Mouse (Mus musculus): Measurements from ENCODE around the gene Gm20388. TPM values are rescaled to one million over a fixed set of nuclear protein-coding genes. Genes with fewer than 3 reads are reported as not detected.
"Not testable (repeated sequence)": the region's sequence is repeated elsewhere in the genome, so short reads cannot be mapped to it uniquely, and the experiment has no call there.

Gene Gm20388
- polyA plus RNA-seq, 1 experiment from 2014 or later, result not detected

DNA sequence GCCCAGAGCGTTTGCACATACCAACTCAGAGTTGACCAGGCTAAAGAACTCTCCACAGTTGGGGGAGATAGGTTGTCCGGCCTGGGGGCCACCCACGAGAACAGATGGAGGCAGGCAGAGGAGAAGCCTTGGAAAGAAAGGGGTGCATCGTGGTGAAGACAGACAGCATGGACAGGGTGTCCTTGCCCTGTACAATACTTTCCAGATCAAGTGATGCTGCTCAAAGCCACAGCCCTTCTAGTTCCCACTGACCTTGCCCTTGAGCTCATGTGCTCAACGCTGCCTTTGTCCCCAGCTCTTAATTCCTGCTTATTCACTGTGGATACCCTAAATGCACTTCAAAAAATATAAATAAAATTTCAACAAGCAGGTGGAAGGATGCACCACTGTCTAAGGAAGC, 3363.8 kb downstream of the Gm20388 start:
- Histone ChIP-seq H3K9ac (no peak overlapping the region), H3K4me3 (no peak overlapping the region), H3K9me3 (no peaks in the 10 kb centered on the region), H3K4me2 (no peak overlapping the region), H3K36me3 (peaks cover 42% of the 10 kb centered on the region), H3K27me3 (no peaks in the 10 kb centered on the region), H3K27ac (no peak overlapping the region), H3K4me1 (no peaks in the 10 kb centered on the region)
- ATAC-seq (ENCODE audit: insufficient number of reproducible peaks, insufficient read depth, low FRiP score, low TSS enrichment, low read depth), result no peak
- WGBS, result 83% methylated on average over 5 of the region's 5 CpGs

DNA sequence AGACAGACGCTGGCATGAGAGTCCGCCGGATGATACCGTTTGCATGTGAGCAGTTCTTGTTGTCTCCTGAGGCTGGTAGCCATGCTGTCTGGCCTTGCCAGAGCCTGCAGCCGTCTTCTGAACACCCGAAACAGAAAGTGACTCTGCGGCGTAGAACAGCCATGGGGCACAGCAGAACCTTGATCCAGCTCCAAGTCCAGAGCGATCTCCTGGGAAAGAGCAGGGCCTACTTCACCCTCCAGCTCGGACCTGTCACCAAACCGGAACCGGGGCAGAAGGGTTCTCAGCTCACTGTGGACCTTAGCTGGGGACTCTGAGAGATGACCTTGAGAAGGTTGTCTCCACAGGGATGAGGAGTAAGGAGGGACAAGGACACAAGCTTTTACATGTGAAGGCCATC, 3364.5 kb downstream of the Gm20388 start:
- no peaks in the 10 kb centered on the region for H3K9me3 ChIP-seq
- no peak for ATAC-seq (ENCODE audit: insufficient number of reproducible peaks, insufficient read depth, low FRiP score, low TSS enrichment, low read depth)
- H3K27ac ChIP-seq, result no peak overlapping the region
- H3K9ac ChIP-seq, result no peak overlapping the region
- H3K27me3 ChIP-seq, result no peaks in the 10 kb centered on the region
- 93% methylated on average over 12 of the region's 12 CpGs for whole genome bisulfite sequencing
- H3K4me2 ChIP-seq, result no peak overlapping the region
- peaks cover 38% of the 10 kb centered on the region for H3K36me3 ChIP-seq
- no peak overlapping the region for H3K4me3 ChIP-seq
- H3K4me1 ChIP-seq, result no peaks in the 10 kb centered on the region

DNA sequence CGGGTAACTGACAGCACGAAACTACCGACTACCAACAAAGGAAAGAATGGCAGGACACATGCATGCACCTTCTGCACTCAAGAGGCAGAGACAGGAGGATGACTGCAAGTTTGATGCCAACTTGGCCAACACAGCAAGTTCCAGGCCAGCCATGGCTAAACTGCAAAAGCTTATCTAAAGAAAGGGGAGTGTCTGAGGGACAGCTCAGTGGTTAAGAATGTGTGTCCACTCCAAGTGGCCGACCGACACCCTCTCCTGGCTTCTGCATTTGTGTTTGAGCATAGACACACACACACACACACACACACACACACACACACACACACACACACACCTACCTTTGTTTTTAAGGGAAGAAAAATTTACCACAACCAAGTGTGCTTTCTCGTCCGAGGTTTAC, 3367.8 kb downstream of the Gm20388 start:
- no peak for ATAC-seq (ENCODE audit: insufficient number of reproducible peaks, insufficient read depth, low FRiP score, low TSS enrichment, low read depth)
- no peaks in the 10 kb centered on the region for H3K9me3 ChIP-seq
- H3K9ac ChIP-seq, result no peak overlapping the region
- H3K4me1 ChIP-seq, result no peaks in the 10 kb centered on the region
- no peaks in the 10 kb centered on the region for H3K27me3 ChIP-seq
- no peak overlapping the region for H3K4me2 ChIP-seq
- no peak overlapping the region for H3K4me3 ChIP-seq
- WGBS, result 87% methylated on average over 7 of the region's 7 CpGs
- no peak overlapping the region for H3K27ac ChIP-seq
- H3K36me3 ChIP-seq, result peaks cover 37% of the 10 kb centered on the region

DNA sequence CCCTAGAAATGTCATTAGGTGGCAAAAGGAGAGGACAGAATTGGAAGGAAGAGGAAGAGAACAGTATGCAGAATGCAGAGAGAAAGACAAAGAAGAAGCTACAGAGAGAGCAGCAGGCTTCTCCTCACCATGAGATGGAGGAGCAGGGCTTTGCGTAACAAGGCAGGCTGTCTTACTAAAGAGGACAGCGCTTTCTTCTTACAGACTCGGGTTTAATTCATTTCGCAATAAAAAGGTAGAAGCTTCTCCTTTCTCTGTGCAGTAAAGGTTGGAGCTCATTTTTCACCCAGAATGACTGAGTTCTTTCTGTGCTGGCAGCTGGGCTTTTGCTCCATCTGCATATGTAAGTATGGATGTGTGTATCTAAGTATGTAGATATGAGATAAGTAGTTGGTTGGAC, 3369.2 kb downstream of the Gm20388 start:
- H3K4me1 ChIP-seq, result no peaks in the 10 kb centered on the region
- H3K9ac ChIP-seq, result no peak overlapping the region
- no peak overlapping the region for H3K4me2 ChIP-seq
- H3K4me3 ChIP-seq, result no peak overlapping the region
- no peaks in the 10 kb centered on the region for H3K9me3 ChIP-seq
- no peak overlapping the region for H3K27ac ChIP-seq
- H3K27me3 ChIP-seq, result no peaks in the 10 kb centered on the region
- H3K36me3 ChIP-seq, result peaks cover 28% of the 10 kb centered on the region
- WGBS, result 90% methylated on average over 4 of the region's 4 CpGs
- no peak for ATAC-seq (ENCODE audit: insufficient number of reproducible peaks, insufficient read depth, low FRiP score, low TSS enrichment, low read depth)

DNA sequence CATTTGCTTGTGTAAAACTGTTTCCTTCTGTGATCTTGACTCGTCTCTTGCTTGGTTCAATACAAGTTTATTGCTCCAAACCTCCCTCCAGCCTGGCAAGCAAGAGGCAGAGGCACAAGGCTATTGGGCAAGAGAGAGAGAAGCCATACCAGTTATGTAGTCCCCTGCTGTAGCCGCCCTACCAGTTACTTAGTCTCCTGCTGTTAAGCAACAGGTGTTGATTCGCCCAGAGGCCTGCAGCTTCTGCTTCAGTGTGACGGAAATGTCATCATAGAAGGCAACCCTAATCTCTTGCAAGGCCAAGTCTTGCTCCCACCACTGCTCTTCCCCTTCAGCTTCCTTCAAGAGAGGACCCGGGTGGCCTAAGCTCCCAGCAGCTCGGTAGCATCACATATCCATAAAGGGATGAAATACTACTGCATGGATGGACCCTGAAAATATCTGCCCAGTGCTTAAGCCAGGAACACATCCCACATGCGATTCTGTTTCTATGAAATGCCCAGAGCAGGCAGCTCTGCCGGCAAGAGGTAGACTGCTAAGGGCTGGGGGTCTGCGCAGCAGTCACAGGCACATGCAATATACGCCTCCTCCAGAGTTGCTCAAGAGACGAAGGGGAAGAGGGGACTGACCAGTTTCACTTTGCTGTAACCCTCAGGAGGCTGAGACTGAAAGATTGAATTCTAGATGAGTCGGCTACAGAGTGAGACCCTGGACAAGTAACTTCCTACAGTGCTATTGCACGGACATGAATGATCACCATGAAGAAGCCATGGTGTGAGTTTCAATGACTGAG, 3369.9 kb downstream of the Gm20388 start:
- WGBS, result 86% methylated on average over 13 of the region's 13 CpGs
- H3K4me1 ChIP-seq, result no peaks in the 10 kb centered on the region
- no peak overlapping the region for H3K4me3 ChIP-seq
- H3K4me2 ChIP-seq, result no peak overlapping the region
- no peak overlapping the region for H3K27ac ChIP-seq
- H3K36me3 ChIP-seq, result peaks cover 25% of the 10 kb centered on the region
- no peak overlapping the region for H3K9ac ChIP-seq
- no peaks in the 10 kb centered on the region for H3K9me3 ChIP-seq
- ATAC-seq (ENCODE audit: insufficient number of reproducible peaks, insufficient read depth, low FRiP score, low TSS enrichment, low read depth), result no peak
- H3K27me3 ChIP-seq, result no peaks in the 10 kb centered on the region

DNA sequence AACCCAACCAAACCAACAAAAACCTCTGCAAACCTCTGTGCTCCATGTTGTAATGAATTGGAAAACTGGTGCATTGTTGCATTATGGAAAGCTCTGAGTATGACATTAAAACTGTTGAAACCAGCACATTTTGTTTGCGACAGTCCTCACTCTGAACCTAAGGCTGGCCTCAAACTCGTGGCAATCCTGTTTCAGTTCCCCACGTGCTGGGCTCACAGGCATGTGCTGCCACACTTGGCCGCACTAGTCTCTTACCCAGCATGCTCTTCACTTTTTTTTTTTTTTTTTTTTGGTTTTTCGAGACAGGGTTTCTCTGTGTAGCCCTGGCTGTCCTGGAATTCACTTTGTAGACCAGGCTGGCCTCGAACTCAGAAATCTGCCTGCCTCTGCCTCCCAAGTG, 3372.4 kb downstream of the Gm20388 start:
- not testable (repeated sequence) for H3K27ac ChIP-seq; H3K9me3 ChIP-seq; H3K4me1 ChIP-seq; ATAC-seq (ENCODE audit: insufficient number of reproducible peaks, insufficient read depth, low FRiP score, low TSS enrichment, low read depth); H3K9ac ChIP-seq; H3K4me2 ChIP-seq; H3K27me3 ChIP-seq; H3K4me3 ChIP-seq
- WGBS, result 93% methylated on average over 5 of the region's 6 CpGs
- H3K36me3 ChIP-seq, result peaks cover 41% of the 10 kb centered on the region

DNA sequence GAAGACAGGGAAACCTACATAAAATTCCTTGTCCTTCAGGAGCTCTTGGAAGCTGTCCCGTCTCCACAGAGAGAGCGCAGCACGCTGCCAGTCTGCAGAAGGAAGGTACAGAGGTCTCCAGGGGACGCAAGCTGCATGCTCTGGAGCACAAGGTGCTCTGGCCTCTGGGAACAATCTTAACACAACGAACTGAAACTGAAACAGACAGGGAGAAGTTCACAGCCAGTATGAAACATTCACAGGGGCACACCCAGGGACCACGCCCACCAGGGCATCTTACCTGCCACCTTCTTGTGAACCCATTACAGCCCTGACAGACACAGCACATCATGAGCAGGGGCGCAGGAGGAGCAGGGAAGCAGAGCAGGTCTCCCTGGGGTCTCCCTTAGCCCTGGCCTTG, 3373.3 kb downstream of the Gm20388 start:
- Histone ChIP-seq H3K9me3 (no peaks in the 10 kb centered on the region), H3K36me3 (peaks cover 47% of the 10 kb centered on the region), H3K4me1 (no peaks in the 10 kb centered on the region), H3K9ac (no peak overlapping the region), H3K4me3 (no peak overlapping the region), H3K4me2 (no peak overlapping the region), H3K27me3 (no peaks in the 10 kb centered on the region), H3K27ac (no peak overlapping the region)
- no peak for ATAC-seq (ENCODE audit: insufficient number of reproducible peaks, insufficient read depth, low FRiP score, low TSS enrichment, low read depth)
- 90% methylated on average over 7 of the region's 7 CpGs for WGBS

DNA sequence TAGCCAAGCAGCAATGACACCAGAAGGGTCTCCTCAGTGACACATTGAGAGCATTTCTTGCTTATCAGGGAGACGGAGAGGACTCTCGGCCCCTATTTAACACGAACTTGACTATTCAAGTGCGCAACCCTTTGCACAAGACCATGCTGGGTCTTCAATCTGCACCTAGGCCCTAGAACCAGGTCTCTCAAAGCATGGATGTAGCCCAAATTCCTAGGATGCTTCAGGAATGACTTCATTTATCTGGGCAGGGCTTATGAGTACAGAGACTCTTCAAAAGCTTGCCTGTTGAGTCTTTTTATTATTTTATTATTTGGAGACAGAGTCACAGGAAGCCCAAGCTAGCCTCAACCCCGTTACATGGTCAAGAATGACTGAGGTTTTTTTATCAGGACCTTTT, 3373.9 kb downstream of the Gm20388 start:
- no peaks in the 10 kb centered on the region for H3K27me3 ChIP-seq
- H3K4me2 ChIP-seq, result no peak overlapping the region
- H3K9me3 ChIP-seq, result no peaks in the 10 kb centered on the region
- WGBS, result 88% methylated on average over 5 of the region's 5 CpGs
- H3K4me1 ChIP-seq, result no peaks in the 10 kb centered on the region
- ATAC-seq (ENCODE audit: insufficient number of reproducible peaks, insufficient read depth, low FRiP score, low TSS enrichment, low read depth), result no peak
- no peak overlapping the region for H3K27ac ChIP-seq
- peaks cover 51% of the 10 kb centered on the region for H3K36me3 ChIP-seq
- no peak overlapping the region for H3K9ac ChIP-seq
- no peak overlapping the region for H3K4me3 ChIP-seq

DNA sequence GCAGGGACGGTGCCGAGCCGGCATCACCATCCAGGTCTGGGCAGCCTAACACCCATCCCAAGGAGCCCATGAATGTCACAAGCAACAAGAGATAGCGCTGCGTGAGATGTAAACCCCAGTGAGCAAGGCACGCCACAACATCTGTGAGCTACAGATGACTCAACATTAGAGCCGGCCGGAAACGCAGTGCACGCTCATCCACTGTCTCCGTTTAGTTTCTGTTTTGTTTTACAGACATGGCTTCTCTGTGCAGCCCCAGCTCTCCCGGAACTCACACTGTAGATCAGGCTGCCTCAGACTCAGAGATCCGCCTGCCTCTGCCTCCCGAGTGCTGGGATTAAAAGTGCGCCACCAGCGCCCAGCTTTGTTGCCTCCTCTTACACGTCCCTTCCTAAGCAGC, 3376.7 kb downstream of the Gm20388 start:
- Histone ChIP-seq H3K9me3 (no peaks in the 10 kb centered on the region), H3K4me3 (no peak overlapping the region), H3K9ac (no peak overlapping the region), H3K27me3 (no peaks in the 10 kb centered on the region), H3K36me3 (peaks cover 50% of the 10 kb centered on the region), H3K4me1 (no peaks in the 10 kb centered on the region), H3K4me2 (no peak overlapping the region), H3K27ac (no peak overlapping the region)
- ATAC-seq (ENCODE audit: insufficient number of reproducible peaks, insufficient read depth, low FRiP score, low TSS enrichment, low read depth), result no peak
- WGBS, result 95% methylated on average over 17 of the region's 17 CpGs

DNA sequence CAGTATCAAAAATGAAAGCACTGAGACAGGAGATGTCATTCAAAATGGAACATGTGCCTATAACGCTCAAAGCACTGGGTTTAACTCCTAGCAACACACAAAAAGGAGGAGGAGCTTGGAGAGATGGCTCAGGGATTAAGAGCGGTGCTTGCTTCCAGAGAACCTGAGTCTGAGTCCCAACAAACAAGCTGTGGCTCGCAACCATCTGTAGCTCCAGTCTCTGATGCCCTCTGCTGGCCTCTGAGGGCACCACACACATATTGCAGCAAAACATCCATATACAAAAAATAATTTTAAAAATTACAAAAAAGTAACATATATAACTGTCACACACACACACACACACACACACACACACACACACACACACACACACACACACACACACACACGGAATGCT, 3379.5 kb downstream of the Gm20388 start:
- Histone ChIP-seq H3K9ac (no peak overlapping the region), H3K36me3 (peaks cover 66% of the 10 kb centered on the region), H3K27me3 (no peaks in the 10 kb centered on the region), H3K4me3 (no peak overlapping the region), H3K4me2 (no peak overlapping the region), H3K27ac (no peak overlapping the region), H3K4me1 (no peaks in the 10 kb centered on the region), H3K9me3 (no peaks in the 10 kb centered on the region)
- no peak for ATAC-seq (ENCODE audit: insufficient number of reproducible peaks, insufficient read depth, low FRiP score, low TSS enrichment, low read depth)
- WGBS, result 74% methylated on average over 4 of the region's 4 CpGs

DNA sequence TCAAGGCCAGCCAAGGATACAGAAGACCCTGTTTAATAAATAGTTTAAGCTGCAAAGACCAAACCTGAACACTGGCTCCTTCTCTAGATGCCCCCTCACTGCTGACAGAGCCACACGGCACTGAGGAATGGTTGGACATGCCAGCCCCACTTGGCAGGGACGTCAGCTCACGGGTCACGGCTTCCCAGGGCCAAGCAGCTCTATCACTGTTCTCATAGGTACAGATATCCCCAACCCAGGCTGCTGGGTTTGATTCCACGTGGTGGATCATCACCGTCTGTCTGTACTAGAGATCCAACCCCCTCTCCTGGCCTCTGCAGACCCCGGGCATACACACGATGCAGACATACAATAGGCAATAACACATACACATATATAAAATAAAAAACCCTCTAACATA, 3380.0 kb downstream of the Gm20388 start:
- Histone ChIP-seq H3K9me3 (no peaks in the 10 kb centered on the region), H3K27ac (no peak overlapping the region), H3K9ac (no peak overlapping the region), H3K27me3 (no peaks in the 10 kb centered on the region), H3K4me1 (no peaks in the 10 kb centered on the region), H3K36me3 (peaks cover 69% of the 10 kb centered on the region), H3K4me2 (no peak overlapping the region), H3K4me3 (no peak overlapping the region)
- WGBS, result 93% methylated on average over 8 of the region's 8 CpGs
- no peak for ATAC-seq (ENCODE audit: insufficient number of reproducible peaks, insufficient read depth, low FRiP score, low TSS enrichment, low read depth)

DNA sequence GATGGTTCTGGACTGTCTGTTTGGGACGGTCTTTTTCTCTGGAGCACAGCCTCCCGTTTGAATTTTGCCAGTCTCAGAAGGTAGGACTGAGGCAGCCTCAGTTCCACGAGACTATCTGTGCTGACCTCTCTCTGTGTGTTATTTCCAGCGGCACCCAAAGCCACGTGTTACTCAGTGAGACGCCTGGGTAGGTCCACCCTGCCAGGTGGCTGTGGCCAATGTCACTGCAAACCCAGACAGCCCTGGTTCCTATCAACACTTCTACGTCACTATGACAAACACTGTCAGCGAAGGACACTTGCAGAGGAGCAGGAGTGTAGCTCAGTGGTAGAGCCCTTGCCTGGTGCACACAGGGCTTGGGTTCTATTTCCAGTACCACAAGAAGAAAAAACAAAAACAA, 3381.1 kb downstream of the Gm20388 start:
- Histone ChIP-seq H3K4me3 (no peak overlapping the region), H3K9me3 (no peaks in the 10 kb centered on the region), H3K27me3 (no peaks in the 10 kb centered on the region), H3K9ac (no peak overlapping the region), H3K36me3 (peaks cover 72% of the 10 kb centered on the region), H3K4me1 (no peaks in the 10 kb centered on the region), H3K4me2 (no peak overlapping the region), H3K27ac (no peak overlapping the region)
- no peak for ATAC-seq (ENCODE audit: insufficient number of reproducible peaks, insufficient read depth, low FRiP score, low TSS enrichment, low read depth)
- WGBS, result 83% methylated on average over 8 of the region's 8 CpGs
